Mouse (Mus musculus) kidney, embryonic 15.5 days (tissue): Measurements from ENCODE around the gene C8a. TPM values are rescaled to one million over a fixed set of nuclear protein-coding genes. Genes with fewer than 3 reads are reported as not detected.

Source experiments
- ATAC-seq: fragments of 200-750 bp; cut with Nextera tagmentation; replicated peaks from 2 replicates; pipeline ENCODE4 v1.8.0; 2017; ENCODE audit warnings: moderate TSS enrichment; ENCODE audit not compliant: low FRiP score
- H3K27ac ChIP-seq: fragments of 300-500 bp; sonication (generic); 2 replicates; pipeline ENCODE4 v1.5.1; 2015; ENCODE audit warnings: mild to moderate bottlenecking, inconsistent platforms
- H3K27me3 ChIP-seq: fragments of 300-500 bp; sonication (generic); 2 replicates; pipeline ENCODE4 v1.6.1; 2015; ENCODE audit warnings: inconsistent platforms
- H3K36me3 ChIP-seq: fragments of 300-500 bp; sonication (generic); 2 replicates; pipeline ENCODE4 v1.6.1; 2015; ENCODE audit warnings: inconsistent platforms
- H3K4me1 ChIP-seq: fragments of 300-500 bp; sonication (generic); 2 replicates; pipeline ENCODE4 v1.6.1; 2015; ENCODE audit warnings: inconsistent platforms
- H3K4me2 ChIP-seq: fragments of 300-500 bp; sonication (generic); 2 replicates; pipeline ENCODE4 v1.6.1; 2015; ENCODE audit warnings: moderate library complexity, mild to moderate bottlenecking, inconsistent platforms
- H3K4me3 ChIP-seq: fragments of 300-500 bp; sonication (generic); replicated peaks from 2 replicates; pipeline ENCODE4 v1.5.1; 2015; ENCODE audit warnings: mild to moderate bottlenecking, inconsistent platforms
- H3K9ac ChIP-seq: fragments of 300-500 bp; sonication (generic); 2 replicates; pipeline ENCODE4 v1.6.1; 2015; ENCODE audit warnings: mild to moderate bottlenecking, inconsistent platforms
- H3K9me3 ChIP-seq: fragments of 300-500 bp; sonication (generic); replicated peaks from 2 replicates; pipeline ENCODE4 v1.6.1; 2016; ENCODE audit warnings: inconsistent platforms
- WGBS: fragments of 180-500 bp; shearing (Covaris S2); methylation state at CpG from one replicate; pipeline ENCODE4 v1.1.7; 2015; ENCODE audit warnings: mixed read lengths; 5-methylcytosine and 5-hydroxymethylcytosine counted together
- polyA plus RNA-seq: library from polyadenylated mRNA; unstranded; fragments of >200 nt; fragmentation: Nextera tagmentation; extraction: Ambion mirVana; gene quantifications from 2 replicates; pipeline ENCODE4 v1.2.1, GENCODE M21; 2015

Gene C8a
- polyA plus RNA-seq, 1 experiment from 2014 or later = 0.19 TPM

GRCm38 (mm10) chr4:104801625-104802024 is 74.6 kb downstream of the C8a start:
- H3K9me3 ChIP-seq = no peaks in the 10 kb centered on the region
- H3K9ac ChIP-seq = no peak overlapping the region
- no peaks in the 10 kb centered on the region for H3K36me3 ChIP-seq
- H3K4me1 ChIP-seq = no peaks in the 10 kb centered on the region
- no peaks in the 10 kb centered on the region for H3K27me3 ChIP-seq
- H3K4me3 ChIP-seq = no peak overlapping the region
- no peak overlapping the region for H3K4me2 ChIP-seq
- H3K27ac ChIP-seq = no peak overlapping the region
- no peak for ATAC-seq
- WGBS = 97% methylated on average over 3 of the region's 3 CpGs

DNA sequence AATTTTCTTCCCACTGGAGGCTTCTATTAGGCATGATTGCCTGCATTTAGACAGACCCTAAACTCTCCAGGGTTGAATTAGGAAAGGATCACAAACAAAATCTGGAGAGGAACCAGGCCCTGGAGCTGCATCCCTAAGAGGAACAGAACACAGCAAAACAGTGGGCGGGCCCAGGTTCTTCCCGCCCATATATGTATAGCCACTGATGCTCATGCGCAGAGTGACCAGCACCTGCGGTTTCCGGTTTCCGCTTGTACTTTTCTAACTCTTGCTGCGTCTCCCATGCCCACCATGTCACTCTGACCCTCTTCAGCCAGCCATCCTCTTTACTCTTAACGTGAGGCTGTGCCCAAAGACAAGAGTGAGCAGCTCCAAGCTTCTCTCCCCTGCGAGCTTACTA is 77.2 kb downstream of the C8a start:
- Histone ChIP-seq H3K9ac (no peak overlapping the region), H3K36me3 (no peaks in the 10 kb centered on the region), H3K4me1 (no peaks in the 10 kb centered on the region), H3K27me3 (no peaks in the 10 kb centered on the region), H3K4me3 (no peak overlapping the region), H3K27ac (no peak overlapping the region), H3K9me3 (no peaks in the 10 kb centered on the region), H3K4me2 (no peak overlapping the region)
- WGBS = 79% methylated on average over 9 of the region's 9 CpGs
- ATAC-seq = no peak

DNA sequence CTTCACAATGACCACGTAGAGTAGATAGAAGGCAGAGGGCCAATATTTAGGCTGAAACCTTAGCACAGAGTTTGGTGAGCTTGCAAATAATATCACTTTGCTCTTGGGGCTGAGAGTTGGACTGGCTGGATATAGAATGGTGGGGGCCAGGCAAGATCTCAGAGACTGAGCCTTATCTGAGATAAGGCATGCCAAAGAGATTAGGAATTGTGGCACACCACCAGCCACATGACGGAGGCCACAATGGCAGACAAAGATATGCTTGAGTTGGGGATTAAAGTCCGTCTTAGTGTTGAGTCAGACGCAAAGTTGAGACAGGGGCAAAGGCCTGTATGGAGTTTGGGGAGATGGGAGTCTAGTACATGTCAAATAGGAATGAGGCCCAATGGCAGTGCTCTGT is 84.1 kb downstream of the C8a start:
- H3K27me3 ChIP-seq = no peaks in the 10 kb centered on the region
- no peak overlapping the region for H3K4me2 ChIP-seq
- no peak overlapping the region for H3K9ac ChIP-seq
- 90% methylated on average over 4 of the region's 4 CpGs for WGBS
- H3K27ac ChIP-seq = no peak overlapping the region
- no peaks in the 10 kb centered on the region for H3K4me1 ChIP-seq
- no peaks in the 10 kb centered on the region for H3K9me3 ChIP-seq
- H3K36me3 ChIP-seq = no peaks in the 10 kb centered on the region
- no peak overlapping the region for H3K4me3 ChIP-seq
- no peak for ATAC-seq

- WGBS = 83% methylated on average over 4 of the region's 4 CpGs
- Histone ChIP-seq H3K27ac (no peak overlapping the region), H3K4me1 (no peaks in the 10 kb centered on the region), H3K27me3 (no peaks in the 10 kb centered on the region), H3K9ac (no peak overlapping the region), H3K9me3 (no peaks in the 10 kb centered on the region), H3K36me3 (no peaks in the 10 kb centered on the region), H3K4me2 (no peak overlapping the region), H3K4me3 (no peak overlapping the region)
- ATAC-seq = no peak
These were observed 93.9 kb downstream of the C8a start for GRCm38 (mm10) chr4:104782346-104782745.

DNA sequence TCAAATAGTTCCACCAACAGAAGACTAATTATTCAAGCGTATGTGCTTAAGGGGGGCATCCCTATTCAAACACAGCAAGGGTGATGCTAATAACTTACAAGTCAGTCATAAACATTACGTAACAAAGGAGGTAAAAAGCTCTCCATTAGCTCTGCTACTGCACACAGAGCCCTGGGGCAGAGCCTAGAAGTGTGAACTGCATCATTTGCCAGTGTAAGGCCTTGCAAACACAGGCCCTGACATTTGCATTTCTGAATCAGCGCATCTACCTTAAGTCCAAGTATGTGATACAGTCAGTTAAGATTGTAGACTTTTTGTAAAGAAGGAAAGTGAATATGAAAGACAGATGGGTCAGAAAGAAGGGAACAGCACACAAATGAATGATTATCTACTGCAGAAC is 94.8 kb downstream of the C8a start:
- no peaks in the 10 kb centered on the region for H3K36me3 ChIP-seq
- no peaks in the 10 kb centered on the region for H3K4me1 ChIP-seq
- H3K4me3 ChIP-seq = no peak overlapping the region
- no peaks in the 10 kb centered on the region for H3K27me3 ChIP-seq
- no peak overlapping the region for H3K4me2 ChIP-seq
- no peak for ATAC-seq
- 90% methylated on average over 3 of the region's 3 CpGs for WGBS
- no peak overlapping the region for H3K27ac ChIP-seq
- no peak overlapping the region for H3K9ac ChIP-seq
- H3K9me3 ChIP-seq = no peaks in the 10 kb centered on the region

DNA sequence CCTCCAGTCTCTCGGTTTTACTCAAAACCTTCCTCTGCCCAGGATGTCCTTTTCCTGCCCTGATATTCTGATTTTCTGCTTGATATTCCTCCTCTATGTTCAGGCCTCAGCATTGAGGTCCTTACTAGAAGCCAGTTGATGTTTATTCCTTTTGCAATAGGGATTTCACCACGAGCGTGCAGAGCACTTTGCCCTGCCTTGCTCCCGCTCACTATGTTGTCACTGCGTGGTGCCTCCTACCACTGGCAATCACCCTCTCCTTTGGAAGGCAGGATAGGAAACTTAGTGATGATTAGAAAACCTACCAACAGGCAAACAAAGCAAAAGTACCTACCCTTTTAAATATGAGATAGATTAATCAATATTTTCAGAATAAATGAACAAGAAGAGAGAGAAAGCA is 96.7 kb downstream of the C8a start:
- no peaks in the 10 kb centered on the region for H3K4me1 ChIP-seq
- no peaks in the 10 kb centered on the region for H3K9me3 ChIP-seq
- no peak overlapping the region for H3K9ac ChIP-seq
- no peaks in the 10 kb centered on the region for H3K27me3 ChIP-seq
- WGBS = 88% methylated on average over 5 of the region's 5 CpGs
- no peak for ATAC-seq
- no peak overlapping the region for H3K4me3 ChIP-seq
- no peak overlapping the region for H3K27ac ChIP-seq
- H3K4me2 ChIP-seq = no peak overlapping the region
- H3K36me3 ChIP-seq = no peaks in the 10 kb centered on the region

- Histone ChIP-seq H3K4me1 (no peaks in the 10 kb centered on the region), H3K9ac (no peak overlapping the region), H3K27ac (no peak overlapping the region), H3K4me3 (no peak overlapping the region), H3K36me3 (no peaks in the 10 kb centered on the region), H3K4me2 (no peak overlapping the region), H3K9me3 (no peaks in the 10 kb centered on the region), H3K27me3 (no peaks in the 10 kb centered on the region)
- no peak for ATAC-seq
- 73% methylated on average over 3 of the region's 3 CpGs for WGBS
These were observed 100.6 kb downstream of the C8a start for GRCm38 (mm10) chr4:104775601-104776000.

DNA sequence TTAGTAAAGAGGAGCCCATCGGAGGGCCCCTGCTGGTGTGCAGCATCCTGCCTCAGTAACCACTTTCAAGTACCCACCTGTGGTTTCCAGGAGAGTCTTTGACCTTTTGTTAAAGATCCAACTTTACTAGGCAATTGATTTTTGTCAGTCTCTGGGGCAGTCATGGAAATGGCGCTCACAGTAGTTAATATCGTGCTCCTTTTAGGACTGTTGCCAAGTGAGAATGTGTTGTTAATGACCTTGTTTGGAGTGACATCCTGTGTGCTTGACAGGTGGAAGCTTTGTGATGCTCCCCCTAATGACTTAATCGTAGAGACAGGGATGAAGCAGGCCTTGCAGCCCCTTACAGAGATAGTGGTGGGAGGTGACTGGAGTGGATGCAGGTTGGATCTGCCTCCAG is 105.9 kb downstream of the C8a start:
- H3K4me3 ChIP-seq = no peak overlapping the region
- WGBS = 76% methylated on average over 4 of the region's 4 CpGs

DNA sequence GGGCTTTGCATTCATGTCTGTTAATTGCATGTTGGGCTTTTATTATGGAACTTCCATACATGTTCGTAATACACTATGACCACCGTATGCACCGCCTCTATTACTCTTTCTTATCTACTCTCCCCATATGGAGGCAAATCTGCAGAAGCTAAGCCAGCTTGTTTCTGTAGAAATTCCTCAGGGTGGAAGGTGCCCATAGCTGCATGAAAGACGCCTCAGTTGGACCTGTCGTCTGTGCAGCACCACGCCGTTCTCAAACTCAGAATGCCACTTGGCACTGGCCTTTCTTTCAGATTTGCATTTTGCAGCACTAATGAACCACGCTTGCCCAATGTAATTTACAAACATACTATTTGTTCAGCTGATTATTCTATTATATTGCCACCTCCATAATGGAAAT is 106.6 kb downstream of the C8a start:
- Histone ChIP-seq H3K4me2 (no peak overlapping the region), H3K9me3 (no peaks in the 10 kb centered on the region), H3K27ac (no peak overlapping the region), H3K9ac (no peak overlapping the region), H3K36me3 (no peaks in the 10 kb centered on the region), H3K27me3 (no peaks in the 10 kb centered on the region), H3K4me1 (no peaks in the 10 kb centered on the region), H3K4me3 (no peak overlapping the region)
- 86% methylated on average over 8 of the region's 8 CpGs for WGBS
- no peak for ATAC-seq

More for the DNA sequence above, 105.9 kb downstream of the C8a start:
- no peak overlapping the region for H3K4me2 ChIP-seq
- no peaks in the 10 kb centered on the region for H3K27me3 ChIP-seq
- H3K27ac ChIP-seq = no peak overlapping the region
- H3K9ac ChIP-seq = no peak overlapping the region
- no peaks in the 10 kb centered on the region for H3K9me3 ChIP-seq
- no peaks in the 10 kb centered on the region for H3K36me3 ChIP-seq
- H3K4me1 ChIP-seq = no peaks in the 10 kb centered on the region
- ATAC-seq = no peak

GRCm38 (mm10) chr4:104768190-104768589 is 108.0 kb downstream of the C8a start:
- 83% methylated on average over 4 of the region's 4 CpGs for WGBS

DNA sequence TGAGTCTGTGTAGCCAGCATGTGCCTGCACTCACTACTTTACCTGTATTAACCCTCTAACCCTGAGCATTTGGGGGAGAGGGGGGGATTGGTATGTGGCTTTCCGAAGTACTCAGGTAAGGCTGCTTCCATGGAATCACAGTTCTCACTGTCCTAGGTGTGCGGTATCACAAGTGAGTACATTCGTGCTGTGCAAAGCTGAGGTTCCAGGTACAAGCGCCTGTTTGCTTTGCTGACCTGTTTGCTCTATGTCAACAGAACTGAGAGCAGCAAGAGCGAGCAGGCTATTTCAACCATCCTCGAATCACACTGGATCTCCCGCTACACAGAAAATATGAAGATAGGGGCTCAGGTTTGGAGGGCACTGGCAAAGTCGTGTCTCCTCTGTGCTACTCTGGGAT is 110.1 kb downstream of the C8a start, which contains the start of gene C8b:
Gene C8b, plus strand, starts transcription at position 253 of the 400 bp plus-strand sequence.
- WGBS = 90% methylated on average over 8 of the region's 8 CpGs
- Histone ChIP-seq H3K4me2 (no peak within 1 kb of the TSS), H3K27ac (no peak within 1 kb of the TSS), H3K27me3 (no peaks in the 10 kb centered on the region), H3K9ac (no peak within 1 kb of the TSS), H3K9me3 (no peaks in the 10 kb centered on the region), H3K4me3 (no peak within 1 kb of the TSS), H3K4me1 (0 out of 2 replicates have a peak, but pooled peaks cover 4% of the 10 kb centered on the region), H3K36me3 (no peaks in the 10 kb centered on the region)
- ATAC-seq = no peak

More at GRCm38 (mm10) chr4:104768190-104768589, 108.0 kb downstream of the C8a start:
- H3K27ac ChIP-seq = no peak overlapping the region
- H3K36me3 ChIP-seq = no peaks in the 10 kb centered on the region
- H3K4me2 ChIP-seq = no peak overlapping the region
- ATAC-seq = no peak
- H3K4me3 ChIP-seq = no peak overlapping the region
- H3K9me3 ChIP-seq = no peaks in the 10 kb centered on the region
- H3K4me1 ChIP-seq = no peaks in the 10 kb centered on the region
- H3K27me3 ChIP-seq = no peaks in the 10 kb centered on the region
- no peak overlapping the region for H3K9ac ChIP-seq
